Mouse (Mus musculus): Measurements from ENCODE around the gene Neurog1.

Gene Neurog1

GRCm38 (mm10) chr13:56219254-56219653 lies 32.7 kb downstream of the Neurog1 start:
- DNase-seq (ENCODE audit: low spot score): no peak

GRCm38 (mm10) chr13:56216090-56216489 lies 35.9 kb downstream of the Neurog1 start:
- no peak for DNase-seq (ENCODE audit: low spot score)

- DNase-seq (ENCODE audit: low spot score): no peak
Observed at GRCm38 (mm10) chr13:56214633-56215032, 37.3 kb downstream of the Neurog1 start.

DNA sequence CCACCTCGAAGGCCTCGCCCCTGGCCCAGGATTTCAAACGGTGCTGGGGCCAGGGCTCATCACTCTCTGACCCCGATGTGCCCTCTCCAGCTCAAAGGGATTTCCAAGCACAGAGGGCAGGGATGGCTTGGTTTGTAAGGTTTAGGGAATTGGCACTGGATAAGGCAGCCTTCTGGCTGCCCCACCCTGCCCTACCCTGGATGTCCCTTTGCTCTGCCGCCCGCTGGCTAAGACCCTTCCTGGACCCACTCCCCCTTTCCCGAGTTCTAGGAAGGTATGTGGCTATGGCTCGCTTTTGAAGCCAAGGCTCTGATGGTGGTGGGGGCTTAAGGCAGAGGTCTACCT lies 42.9 kb downstream of the Neurog1 start:
- DNase-seq (ENCODE audit: low spot score): no peak

- no peak for DNase-seq (ENCODE audit: low spot score)
Observed at GRCm38 (mm10) chr13:56208225-56209066, 43.5 kb downstream of the Neurog1 start.

Measured in urinary bladder, postnatal 25 days (tissue).